Mouse (Mus musculus) kidney, adult 8-10 months (tissue): ENCODE measurements around the gene Aldh3b3.
A peak's percentile ranks its signal among the peaks of the same experiment; 100 is the strongest.

Experiments used
- DNase-seq, 2 experiments: peaks; one replicate each; pipeline ENCODE4 v3.0.0; 2022

The Aldh3b3 gene

GRCm38 (mm10) chr19:3975866-3976265, 17.4 kb downstream of the Aldh3b3 start:
- DNase-seq = no peak

- DNase-seq = peak; percentile 78 to 89
Measured at GRCm38 (mm10) chr19:3980309-3980708, 21.9 kb downstream of the Aldh3b3 start.

DNA sequence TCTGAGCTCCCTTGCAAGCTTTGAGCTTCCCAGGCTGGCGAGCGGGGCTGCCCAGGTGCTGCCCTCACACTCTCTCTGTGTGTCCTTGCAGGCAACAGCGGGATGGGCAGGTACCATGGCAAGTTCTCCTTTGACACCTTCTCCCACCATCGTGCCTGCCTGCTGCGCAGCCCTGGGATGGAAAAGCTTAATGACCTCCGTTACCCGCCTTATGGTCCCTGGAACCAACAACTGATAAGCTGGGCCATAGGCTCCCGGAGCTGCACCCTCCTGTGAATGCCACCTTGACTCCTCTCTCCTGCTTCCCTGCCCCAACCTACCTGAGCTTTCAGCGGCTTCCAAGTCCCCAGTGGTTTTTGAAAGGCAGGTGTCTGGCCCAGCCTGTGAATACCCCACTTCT, 22.5 kb downstream of the Aldh3b3 start:
- DNase-seq = no peak

DNA sequence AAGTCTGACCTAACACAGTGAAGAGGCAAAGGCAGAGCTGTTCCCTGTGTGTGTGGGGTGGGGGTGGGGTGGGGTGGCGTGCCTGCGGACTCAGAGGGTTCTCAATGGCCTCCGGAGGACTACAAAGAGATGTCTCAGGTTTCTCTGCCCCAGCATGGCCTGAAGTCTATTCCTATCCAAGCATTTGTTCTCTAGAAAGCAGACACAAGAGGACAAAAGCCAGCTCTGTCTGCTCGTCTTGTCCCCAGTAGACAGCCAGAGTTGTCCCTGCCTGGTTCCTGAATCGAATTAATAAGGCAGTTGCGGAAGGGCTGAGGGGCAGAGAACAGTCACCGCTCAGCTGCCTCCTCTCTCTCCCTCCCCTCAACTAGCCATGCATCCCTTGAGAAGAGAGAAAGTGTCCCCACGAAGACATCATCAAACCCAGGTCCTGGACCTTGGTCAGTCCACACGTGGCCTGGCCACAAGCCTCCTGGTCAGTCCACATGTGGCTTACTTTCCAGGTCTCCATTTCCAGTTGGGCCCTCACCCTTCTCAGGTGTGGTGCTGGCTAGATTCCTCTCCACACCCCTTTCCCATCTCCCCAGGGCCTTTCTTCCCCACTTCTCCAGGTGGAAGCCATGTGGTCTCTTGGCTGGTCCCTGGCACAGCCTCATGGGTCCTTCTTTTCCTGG, 25.2 kb downstream of the Aldh3b3 start:
- peak in 1 of 2 experiments; percentile 38 for DNase-seq

DNA sequence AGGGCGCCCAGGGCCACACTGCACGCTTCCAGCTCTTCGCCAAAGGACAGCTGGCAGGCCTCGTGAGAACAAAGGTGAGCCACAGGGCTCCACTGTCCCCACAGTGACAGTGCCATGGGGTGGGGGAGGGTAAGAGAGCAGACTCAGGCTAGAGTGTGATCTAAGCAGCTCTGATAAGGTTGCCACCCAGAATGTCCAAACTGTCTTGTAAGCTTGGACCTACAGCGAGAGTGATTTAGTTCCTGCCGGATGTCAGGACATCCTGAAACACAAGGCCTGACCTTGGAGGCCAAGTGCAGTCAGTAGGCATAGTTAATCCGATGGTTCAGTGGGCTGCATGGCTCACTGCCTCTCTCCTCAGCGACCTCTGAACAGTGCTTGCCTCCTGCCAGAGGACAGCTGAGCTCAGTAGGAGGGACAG, 26.8 kb downstream of the Aldh3b3 start:
- DNase-seq = peak; percentile 91 to 93

DNA sequence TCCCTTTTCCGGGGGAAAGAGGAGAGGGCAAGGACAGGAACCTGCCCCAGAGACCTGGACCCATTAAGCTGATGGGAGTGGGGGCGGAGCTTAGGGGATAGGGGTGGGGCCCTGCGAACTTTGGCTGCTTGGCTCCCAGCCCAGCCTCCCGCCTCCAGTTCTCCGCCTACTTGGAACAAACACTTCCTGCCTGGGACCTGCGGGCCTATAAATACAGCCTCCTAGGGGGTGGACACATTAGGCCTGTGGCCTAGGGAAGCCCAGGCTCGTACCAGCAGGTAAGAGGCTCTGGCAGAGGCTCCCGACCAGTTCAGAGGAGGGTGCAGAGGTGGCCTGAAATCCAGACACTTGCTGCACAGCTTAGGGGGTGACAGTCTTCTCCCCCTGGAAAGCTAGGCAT, 27.9 kb downstream of the Aldh3b3 start, which contains the start of gene Acy3:
Acy3 (plus strand) TSS at position 237 of the 400 bp plus-strand sequence.
- DNase-seq = peak; percentile 97 to 98

- peak in 1 of 2 experiments; percentile 50 for DNase-seq
Measured at GRCm38 (mm10) chr19:3988066-3988465, 29.6 kb downstream of the Aldh3b3 start.

DNA sequence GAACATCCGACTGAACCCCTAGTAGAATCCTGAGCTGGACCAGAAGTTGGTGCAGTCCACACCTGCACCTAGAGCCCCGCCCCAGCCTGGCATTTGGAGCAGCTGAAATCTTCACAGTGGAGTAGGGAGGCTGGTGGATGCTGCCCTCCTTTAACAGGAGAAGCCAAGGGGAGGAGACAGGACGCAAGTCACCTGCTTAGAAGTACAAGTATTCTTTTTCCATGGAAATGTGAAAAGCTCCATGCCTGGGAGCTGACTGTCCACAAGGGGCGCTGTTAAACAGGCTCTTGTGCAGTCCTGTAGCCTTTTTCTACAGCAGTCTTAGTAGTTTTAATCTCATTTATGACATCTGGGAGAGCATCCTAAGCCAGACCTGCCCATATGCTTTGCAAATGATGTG, 30.3 kb downstream of the Aldh3b3 start:
- DNase-seq = peak in 1 of 2 experiments; percentile 49

- DNase-seq = no peak
Measured at GRCm38 (mm10) chr19:3990804-3991203, 32.4 kb downstream of the Aldh3b3 start.

DNA sequence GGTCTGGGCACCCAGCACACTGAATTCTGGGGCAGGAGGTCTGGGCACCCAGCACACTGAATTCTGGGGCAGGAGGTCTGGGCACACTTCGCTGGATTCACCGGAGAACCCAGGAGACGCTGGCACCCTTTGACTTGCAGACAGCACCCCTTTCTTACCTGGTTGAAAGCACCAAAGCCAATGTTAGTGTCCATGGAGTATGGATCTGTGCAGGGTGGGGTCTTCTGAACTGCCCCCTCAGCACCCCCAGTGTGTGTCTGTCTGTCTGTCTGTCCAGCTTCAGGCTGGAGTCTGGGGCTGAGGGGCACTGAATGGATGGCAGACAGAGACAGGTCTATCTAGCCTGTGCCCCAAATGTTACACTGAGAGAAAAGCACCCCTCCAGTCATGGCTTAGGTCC, 33.1 kb downstream of the Aldh3b3 start:
- no peak for DNase-seq

DNA sequence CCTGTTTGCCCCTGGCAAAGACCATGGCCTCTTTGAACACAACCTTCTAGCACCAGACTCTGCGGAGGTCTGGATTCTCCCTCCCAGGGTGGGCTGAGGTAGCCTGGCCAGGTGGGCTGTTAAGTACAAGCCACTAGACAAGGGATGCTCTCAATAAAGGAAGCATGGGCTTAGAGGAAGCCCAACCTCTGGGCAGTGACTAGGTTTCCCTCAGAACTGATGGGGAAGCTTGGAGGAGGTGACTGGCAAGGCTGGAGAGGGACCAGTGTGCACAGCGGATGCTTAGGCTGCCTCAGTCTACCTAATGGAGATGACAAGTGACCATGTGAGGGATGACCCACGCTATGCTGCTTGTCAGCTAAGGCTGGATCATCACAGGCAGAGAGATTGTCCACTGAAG, 33.5 kb downstream of the Aldh3b3 start:
- peak in 1 of 2 experiments; percentile 48 for DNase-seq

DNA sequence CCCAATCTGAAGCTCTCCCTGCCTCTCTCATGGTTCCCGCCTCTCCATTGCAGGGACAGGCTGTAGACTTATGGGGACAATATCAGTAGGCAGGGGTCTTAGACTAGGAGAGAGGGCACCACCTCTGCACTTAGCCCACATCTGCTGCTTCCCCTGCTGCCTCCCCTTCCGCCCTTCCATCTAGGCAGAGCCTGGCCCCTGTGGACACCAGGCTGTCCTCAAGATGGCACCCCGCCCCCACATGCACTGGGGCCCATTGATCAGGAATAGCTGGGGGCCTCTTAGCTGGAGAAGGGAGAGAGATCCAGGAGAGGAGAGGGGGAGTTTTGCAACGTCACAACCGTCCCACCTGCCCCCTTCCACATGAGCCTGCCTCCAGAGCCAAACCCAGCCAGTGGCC, 34.0 kb downstream of the Aldh3b3 start, which contains the start of gene Tbx10:
Tbx10 (plus strand) TSS at position 337 of the 400 bp plus-strand sequence.
- DNase-seq = peak in 1 of 2 experiments; percentile 51

DNA sequence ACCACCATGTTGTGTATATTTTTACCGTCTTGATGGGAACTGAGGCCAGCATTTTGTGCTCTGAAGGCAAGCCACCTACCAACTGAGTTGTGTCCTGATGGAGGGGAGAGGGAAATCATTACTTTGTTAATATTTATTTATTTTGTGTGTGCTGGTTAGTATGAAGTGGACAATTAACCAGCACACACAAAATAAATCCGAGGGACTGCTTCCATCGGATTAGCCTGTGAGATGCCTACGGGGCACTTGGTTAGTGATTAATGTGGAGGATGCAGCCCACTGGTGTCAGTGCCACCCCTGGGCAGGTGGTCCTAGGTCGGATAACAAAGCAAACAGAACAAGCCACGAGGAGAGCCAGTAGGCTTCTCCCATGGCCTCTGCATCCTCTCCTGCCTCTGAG, 36.5 kb downstream of the Aldh3b3 start:
- DNase-seq = peak in 1 of 2 experiments; percentile 42

DNA sequence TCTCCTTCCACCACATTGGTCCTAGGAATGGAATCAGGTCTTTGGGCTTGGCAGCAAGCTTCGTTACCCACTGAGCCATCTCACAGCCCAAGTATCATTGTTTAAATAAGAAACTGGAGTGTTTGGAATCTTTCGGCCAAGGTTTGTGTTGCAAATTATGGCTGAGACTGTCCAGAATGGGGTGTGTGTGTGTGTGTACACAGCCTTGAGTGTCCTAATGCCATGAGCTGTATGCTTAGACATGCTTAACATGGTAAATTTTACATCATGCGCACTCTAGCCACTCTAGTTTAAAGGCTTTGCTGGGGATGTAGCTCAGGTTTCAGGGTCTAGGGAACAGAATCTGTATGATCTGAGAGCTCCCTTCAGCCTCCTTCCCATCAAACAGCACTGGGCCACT, 37.1 kb downstream of the Aldh3b3 start:
- no peak for DNase-seq

- no peak for DNase-seq
Measured at GRCm38 (mm10) chr19:3996106-3996505, 37.7 kb downstream of the Aldh3b3 start.

- peak in 1 of 2 experiments; percentile 59 for DNase-seq
Measured at GRCm38 (mm10) chr19:3996747-3997146, 38.3 kb downstream of the Aldh3b3 start.

DNA sequence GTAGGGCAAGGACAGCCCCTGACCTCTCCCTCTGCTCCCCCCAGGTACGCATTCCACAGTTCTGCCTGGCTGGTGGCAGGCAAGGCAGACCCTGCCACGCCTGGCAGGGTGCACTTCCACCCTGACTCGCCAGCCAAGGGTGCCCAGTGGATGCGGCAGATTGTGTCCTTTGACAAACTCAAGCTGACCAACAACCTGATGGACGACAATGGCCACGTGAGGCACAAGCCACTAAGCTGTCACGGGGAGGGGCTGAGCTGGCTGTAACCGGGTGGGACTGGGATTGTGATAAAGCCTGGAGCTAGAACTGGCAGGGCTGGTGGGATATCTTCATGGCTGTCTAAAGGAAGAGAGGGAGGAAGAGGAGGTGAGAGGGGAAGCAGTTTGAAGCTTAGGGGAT, 38.8 kb downstream of the Aldh3b3 start:
- DNase-seq = no peak

GRCm38 (mm10) chr19:3998335-3998734, 39.9 kb downstream of the Aldh3b3 start:
- no peak for DNase-seq

GRCm38 (mm10) chr19:3999121-3999730, 40.8 kb downstream of the Aldh3b3 start:
- DNase-seq = no peak

GRCm38 (mm10) chr19:4000119-4000900, 41.9 kb downstream of the Aldh3b3 start, which contains the start of the genes Nudt8 and Gm49405:
TSS of gene Nudt8 (plus strand) at chr19:4000580.
TSS of gene Gm49405 (plus strand) at chr19:4000626.
- peak; percentile 98 for DNase-seq

- no peak for DNase-seq
Measured at GRCm38 (mm10) chr19:4000949-4001525, 42.6 kb downstream of the Aldh3b3 start.

- DNase-seq = no peak
Measured at GRCm38 (mm10) chr19:4001752-4002151, 43.3 kb downstream of the Aldh3b3 start.

- no peak for DNase-seq
Measured at GRCm38 (mm10) chr19:4003112-4003511, 44.7 kb downstream of the Aldh3b3 start, which contains the start of gene Doc2g. TSS of gene Doc2g (plus strand) at chr19:4003313.
